Mouse (Mus musculus) 3134 (cell line): Measurements from ENCODE around the gene Agl.
"Not testable (repeated sequence)": the region's sequence is repeated elsewhere in the genome, so short reads cannot be mapped to it uniquely, and the experiment has no call there.

ENCODE experiments used
- DNase-seq: peaks from one replicate; pipeline ENCODE4 v3.0.0-alpha.2; 2011; ENCODE audit warnings: low spot score; ENCODE audit not compliant: insufficient read length; ENCODE audit errors: extremely low read depth

Gene Agl

DNA sequence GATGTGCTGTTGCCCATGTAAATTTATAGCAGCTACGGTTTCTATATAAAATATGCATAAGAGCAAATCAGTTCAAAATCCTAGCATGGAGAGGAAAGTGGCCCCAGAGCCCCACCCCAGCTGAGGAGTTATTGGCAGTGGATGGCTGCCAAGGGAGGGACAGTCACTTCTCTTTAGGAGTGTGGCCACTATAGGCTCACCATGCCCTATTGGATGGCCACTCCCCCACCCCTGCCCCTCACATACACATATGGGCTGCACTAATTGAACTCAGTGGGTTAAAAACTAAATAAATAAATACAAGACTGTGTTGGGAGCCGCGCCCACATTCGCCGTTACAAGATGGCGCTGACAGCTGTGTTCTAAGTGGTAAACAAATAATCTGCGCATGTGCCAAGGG is 9.3 kb upstream of the Agl start:
- no peak for DNase-seq

DNA sequence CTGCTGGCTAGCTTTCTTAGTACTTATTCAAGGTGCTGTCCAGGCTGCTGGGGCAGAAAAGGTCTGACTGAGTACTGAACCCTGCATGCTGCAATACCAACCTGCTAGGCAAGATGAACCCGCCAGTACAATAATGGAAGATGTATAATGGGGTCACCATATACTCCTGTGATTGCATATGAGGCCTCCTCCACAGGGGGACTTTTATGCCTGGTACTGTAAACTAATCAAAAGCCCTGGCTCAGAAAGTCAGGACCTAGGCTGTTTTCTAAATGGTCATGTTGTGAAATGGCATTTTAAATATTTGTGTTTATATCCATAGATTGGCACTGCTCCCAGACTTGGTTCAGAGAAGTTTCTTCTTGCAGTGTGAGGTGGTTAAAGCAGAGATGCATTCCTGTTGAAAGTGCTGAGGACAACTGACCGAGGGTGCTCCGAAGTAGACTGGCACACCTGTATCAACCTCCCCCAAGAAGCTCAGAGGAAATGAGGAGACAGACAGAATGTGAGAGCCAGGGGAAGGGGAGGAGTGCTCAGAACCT is 8.8 kb upstream of the Agl start:
- DNase-seq, result no peak

DNA sequence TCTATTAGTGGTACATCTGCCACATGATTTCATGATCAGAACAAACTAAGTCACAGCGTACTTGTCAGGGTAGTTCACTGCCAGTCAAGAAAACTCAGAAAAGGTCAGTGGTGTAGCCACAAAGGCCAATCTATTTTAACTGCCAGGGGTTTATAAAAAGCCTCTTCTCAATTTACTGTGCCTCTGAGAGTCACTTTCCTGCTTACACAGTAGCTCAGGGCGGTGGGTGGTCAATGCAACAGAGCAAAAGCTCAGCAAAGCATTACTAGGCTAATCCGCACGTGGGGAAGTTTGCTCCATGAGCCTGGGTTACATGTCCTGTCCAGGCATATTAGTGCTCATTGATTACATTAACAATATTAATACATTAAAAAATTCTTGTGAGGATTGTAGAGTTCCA is 8.0 kb upstream of the Agl start:
- no peak for DNase-seq

DNA sequence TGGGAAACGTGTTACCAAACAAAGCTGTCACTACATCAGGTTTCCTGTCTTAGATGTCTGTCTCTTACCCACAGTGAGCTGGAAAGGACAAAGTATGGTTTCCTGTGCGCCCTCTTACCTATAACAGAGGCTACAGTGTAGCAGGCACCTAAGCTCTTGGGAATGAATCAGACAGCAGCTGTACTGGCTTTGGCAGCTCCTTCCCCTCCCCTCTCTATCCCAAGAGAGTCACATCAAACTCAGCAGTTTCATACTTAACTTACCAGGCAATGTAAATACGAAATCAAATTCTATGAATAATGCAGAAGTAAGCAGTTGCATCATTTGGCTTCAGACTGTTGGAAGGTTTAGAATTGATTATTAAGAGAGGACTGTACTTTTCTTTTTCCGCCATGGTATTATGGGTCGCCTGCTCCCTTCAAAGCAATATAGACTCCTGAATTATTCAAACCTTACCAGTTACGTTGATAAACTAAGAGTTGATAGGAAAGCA is 7.4 kb upstream of the Agl start:
- DNase-seq, result no peak

DNA sequence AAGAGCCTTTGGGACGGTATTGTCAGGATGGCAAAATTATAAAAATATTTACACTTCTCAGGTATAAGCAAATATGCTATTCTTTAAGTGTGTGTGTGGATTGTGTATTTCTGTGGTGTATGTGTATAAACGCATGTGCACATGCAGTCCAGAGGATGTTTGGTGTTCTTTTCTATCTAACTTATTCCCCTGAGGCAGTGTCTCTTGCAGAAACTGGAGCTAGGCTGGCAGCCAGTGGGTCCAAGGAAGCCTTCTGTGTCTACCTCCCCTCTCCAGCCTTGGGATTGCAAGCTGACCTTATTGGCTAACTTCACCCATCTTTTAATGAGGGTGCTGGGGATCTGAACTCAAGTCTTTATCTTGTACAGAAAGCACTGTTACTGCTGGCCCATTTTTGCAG is 5.0 kb upstream of the Agl start:
- DNase-seq, result no peak

DNA sequence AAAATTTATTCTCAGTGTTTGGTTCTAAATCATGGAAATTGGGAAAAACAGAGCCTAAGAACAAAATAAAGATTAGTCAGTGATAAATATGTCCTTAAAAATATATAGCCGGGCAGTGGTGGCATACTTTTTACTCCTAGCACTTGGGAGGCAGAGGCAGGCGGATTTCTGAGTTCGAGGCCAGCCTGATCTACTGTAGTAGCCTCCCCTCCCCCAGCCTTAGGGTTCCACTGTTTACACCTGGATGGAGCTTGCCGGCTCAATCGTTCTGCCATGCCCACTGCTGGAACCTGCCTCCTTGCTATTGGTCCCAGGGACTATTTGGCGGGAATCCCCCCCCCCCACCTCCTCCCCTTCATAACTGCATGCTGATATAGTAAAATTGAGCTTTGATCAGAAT is 2.4 kb upstream of the Agl start:
- not testable (repeated sequence) for DNase-seq

DNA sequence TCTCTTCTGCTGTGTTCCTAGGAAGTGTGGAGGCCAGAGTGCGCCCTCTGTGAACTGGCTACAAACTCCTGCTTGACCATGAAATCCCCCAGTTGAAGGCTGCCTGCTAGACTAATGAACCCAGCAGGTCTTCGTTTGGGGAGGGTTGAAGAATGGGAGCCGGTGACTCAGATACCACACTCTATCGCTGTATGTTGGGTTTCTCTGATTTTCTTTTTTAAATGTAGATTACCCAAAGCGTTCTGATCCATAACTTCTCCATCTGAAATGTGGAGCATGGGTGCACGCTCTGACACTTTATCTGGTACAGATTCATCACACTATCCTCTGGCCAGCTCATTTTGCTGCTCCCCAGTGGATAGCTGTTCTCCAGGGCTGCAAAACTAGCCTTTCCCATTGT is 1.3 kb upstream of the Agl start:
- DNase-seq, result no peak

DNA sequence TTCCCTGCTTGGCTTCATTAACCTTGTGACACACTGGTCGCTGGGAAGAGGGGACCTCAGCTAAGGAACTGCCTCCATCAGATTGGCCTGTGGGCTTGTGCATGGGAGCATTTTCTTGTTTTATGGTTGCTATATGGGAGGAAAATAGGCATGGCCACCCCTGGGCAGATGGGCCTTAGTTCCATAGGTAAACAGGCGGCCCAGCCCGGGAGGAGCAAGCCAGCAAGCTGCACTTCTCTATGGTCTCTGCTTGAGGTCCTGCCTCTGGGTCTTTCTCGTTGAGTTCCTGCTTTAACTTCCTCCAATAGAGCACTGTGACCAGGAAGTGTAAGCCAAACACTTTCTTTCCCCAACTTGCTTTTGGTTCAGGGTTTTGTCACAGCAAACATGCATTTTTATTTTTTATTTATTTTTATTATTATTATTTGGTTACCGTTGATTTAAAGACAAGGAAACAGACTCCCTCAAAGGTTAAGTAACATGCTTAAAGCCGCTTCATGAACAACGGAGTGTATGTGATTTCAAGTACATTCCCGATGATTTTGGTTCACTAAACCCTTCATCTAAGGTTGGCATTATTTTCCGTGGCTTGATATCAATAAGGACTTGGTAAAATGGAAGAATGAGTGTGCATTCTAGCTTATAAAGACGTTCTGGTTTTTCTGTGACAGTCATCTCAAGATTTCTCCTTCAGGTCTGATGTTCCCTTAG is 696 bp upstream of the Agl start:
- DNase-seq, result no peak

DNA sequence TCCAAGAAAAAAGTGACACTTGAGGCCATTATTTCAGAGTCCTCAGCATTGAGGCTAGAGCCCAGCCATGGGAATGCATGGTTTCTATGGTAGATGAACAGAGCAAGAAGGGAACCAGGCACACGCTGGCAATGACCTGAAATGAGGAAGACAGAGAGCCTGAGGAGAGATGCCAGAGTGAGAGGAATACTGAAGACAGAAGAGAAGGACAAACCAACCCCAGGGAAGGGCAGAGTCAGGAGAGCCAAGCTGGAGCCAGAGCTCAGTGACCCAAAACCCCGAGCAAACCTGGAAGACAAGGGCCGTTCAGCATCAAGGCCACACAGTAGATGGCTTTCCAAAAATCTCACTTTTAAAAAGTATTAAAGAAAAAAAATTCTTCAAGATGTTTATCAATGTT is 2.1 kb downstream of the Agl start:
- DNase-seq, result no peak

DNA sequence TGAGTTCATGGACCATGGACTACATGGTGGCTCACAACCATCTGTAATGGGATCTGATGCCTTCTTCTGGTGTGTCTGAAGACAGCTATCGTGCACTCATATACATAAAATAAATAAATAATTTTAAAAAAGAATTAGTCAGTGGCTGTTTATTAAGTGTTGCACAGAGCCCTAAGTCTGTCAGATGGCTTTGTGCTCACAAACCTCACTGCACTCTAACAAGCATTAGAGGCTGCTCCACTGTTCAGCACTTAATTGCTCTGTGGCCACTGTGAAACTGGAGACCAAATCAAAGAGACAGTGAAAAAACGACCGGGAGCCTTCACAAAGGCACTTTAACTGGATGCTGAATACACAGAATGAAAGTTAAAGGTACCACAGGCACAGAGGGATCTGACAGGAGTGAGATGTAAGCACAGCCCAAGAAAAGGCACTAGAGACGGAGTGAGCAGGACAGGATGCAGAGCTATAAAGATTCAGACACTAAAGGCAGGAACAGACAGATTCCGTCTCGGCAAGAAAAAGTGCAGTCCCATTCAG is 3.1 kb downstream of the Agl start:
- no peak for DNase-seq

DNA sequence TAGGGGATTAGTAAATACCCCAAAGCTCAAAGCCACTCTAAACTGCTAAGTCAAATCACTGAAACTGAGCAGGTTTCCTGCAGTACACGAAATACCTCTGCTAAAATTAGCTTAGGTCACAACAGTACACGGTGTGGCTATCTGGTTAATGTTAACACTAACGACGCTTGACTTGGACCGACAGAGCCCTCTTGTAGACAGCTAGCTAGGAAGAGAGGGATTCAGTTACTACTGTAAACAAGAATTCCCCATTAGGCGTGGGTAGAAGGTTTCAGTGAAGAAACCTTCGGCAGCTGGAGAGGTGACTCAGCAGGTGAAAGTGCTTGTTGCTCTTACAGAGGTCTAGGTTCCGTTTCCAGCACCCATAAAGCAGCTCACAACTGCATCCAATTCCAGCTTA is 6.2 kb downstream of the Agl start:
- no peak for DNase-seq

DNA sequence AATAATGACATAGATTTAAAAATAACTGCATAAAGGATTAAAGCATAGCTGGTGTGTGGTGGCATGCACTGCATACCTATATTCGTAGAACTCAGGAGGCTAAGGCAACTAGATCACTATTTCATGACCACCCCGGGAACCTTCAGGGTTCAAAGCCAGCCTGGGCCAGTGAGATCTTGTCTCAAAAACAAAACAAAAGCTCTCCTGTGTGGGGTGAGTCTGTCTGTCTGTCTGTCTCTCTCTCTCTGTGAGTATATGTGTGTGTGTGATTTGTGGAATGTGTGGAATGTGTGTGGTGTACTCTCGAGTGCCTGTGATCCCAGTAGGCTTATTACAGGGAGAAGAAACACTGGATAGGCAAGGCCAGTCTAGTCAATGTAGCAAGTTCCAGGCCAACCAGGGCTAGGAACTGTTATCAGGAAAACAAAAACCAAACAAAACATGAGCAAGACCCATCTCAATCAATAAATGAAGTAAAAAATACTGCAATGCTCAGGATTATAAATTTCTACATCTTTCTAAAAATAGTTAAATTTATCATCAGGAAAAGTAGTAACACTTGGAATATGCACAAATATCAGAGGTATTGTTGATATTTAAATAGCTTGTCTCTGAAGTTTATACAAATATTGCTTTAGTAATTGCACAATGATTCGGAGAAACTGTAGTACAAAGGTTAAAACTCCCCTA is 9.0 kb downstream of the Agl start:
- DNase-seq, result peak; percentile 50

DNA sequence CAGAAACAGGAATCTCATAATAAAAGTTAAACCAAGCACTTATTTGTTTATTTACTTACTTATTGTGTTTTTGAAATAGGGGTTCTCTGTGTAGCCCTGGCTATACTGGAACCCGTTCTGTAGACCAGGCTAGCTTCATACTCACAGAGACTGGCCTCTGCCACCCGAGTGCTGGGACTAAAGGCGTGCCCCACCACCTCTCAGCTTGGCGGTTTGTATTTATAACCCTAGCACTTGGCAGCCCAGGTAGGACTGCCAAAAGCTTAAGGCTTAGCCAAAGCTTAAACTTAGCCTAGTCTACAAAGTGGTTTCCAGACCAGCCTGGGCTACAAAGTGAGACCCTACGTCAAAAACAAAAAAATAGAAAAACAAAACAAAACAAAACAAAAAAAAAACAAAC is 19.1 kb downstream of the Agl start:
- DNase-seq, result no peak

DNA sequence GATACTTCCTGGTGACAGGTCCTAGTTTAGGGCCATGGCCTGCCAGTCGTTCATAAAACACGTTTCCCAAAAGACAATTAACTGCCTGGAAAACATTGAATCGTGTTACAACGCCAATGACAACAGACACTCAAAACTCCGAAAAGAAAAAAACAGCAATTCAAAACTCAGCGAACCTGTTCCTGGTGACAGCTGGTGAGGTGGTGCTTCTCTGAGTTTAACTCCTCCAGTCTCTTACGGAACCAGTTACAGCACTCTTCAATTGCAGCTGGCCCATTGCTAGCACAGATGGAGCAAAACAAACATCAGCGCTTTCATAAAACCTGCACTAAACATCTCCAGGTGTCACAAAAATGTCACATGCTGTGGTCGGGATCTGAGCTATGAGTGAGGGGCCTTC is 21.4 kb downstream of the Agl start:
- no peak for DNase-seq

DNA sequence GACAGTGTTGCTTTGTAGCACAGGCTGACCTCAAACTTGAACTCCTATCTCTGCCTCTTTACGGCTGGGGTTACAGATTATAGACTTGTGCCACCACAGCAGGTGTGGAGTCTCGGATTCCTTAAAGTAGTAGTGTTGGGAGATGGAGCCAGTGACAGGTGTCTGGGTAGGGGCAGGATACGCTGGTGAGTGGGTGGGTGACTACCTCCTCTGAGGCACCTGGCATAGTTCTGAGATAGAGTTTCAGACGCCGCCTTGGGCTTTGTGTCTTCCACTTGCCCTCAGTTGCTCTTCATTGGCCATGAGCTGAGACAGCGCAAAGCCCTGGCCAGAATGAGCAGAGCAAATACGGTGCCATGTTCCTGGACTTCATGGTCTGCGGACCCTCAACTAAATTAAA is 22.1 kb downstream of the Agl start:
- DNase-seq, result no peak

DNA sequence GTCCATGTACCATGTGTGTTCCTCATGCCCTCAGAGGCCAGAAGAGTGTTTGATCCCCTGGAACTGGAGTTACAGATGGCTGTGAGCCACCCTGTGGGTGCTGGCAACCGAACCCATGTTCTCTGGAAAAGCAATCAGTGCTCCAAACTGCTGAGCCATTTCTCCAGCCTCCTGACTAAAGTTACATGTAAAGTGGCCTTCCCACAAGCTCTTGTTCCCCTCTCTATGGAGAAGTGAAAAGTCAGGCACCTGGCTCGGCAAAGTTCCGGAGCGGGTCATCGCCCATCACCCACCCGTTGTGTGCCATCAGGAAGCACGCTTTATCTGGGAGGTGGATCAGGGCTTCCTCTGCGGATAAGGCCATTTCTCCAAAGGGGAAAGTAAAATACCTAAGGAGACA is 23.2 kb downstream of the Agl start:
- DNase-seq, result no peak

DNA sequence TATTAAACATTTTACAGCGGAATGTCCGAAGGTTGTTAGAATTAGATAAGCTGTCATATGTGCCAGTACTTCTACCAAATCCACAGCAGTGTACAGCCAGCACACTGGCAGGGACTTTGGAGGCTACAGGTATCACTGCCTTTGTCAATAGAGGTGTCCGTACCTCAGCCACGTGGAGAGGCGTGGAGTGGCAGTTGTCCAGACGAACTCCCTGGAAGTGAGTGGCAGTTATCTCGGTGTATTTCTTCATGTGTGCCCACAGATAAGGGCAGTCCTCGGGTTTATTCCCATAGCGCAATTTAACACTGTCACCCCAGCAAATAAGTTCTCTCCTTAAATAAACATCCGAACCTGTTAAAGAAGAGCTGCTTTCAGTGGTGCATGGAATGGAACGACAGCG is 23.7 kb downstream of the Agl start:
- no peak for DNase-seq

DNA sequence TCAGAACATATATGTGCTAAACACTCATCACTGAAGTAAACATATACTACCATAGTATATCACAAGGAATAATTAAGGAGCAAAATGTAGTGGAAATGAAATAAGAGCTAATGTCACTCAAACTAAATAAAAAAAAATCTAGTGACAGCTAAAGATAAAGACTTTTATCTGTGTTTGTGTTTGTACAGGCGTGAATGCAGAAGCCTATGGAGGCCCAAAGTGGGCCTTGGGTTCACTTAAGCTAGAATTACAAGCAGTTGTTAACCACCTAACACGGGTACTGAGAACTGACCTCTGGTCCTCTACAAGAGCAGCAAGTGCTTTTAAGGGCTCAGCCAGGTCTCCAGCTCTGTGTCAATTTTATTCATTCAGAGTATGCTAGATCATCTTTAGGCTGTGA is 31.0 kb downstream of the Agl start:
- DNase-seq, result no peak

DNA sequence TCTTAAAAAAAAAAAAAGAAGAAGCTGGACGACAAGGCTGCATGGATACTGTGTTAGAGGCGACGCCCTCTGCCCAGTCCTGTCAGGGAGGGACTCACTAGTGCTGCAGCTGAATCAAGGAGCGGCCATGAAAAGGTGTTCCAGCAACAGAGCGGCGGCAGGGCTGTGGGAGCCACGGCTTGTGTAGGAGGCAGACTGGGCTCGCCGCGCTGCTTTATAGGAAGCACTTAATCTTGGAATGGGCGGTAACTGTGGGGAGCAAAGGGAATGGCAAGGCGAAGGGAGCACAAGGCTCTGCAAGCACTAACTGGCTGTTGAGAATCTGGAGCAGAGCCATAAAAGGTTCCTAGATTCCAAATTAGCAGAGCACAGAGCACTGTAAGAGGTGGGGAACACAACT is 34.1 kb downstream of the Agl start:
- no peak for DNase-seq

DNA sequence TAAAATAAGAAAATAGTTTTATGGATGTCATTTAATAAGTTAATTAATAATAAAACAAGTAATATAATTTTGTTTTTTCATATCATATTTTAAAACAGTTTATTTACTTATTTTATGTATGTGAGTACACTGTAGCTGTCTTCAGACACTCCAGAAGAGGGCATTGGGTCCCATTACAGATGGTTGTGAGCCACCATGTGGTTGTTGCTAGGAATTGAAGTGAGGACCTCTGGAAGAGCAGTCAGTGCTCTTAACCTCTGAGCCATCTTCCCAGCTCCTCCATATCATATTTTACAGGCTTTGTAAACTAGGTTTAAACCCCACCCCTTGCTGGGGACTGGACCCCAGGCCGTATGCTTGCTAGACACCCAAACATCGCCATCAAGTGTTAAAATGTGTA is 36.4 kb downstream of the Agl start:
- no peak for DNase-seq

DNA sequence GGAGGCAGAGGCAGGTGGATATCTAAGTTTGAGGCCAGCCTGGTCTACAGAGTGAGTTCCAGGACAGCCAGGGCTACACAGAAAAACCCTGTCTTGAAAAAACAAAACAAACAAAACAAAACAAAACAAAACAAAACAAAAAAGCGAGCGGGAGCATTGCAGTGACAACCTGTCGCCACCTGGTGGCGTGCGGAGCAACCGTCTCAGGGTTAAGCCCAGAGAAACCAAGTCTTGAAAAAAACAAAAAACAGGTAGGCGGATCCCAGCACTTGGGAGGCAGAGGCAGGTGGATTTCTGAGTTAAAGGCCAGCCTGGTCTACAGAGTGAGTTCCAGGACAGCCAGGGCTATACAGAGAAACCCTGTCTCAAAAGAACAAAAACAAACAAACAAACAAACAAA is 41.0 kb downstream of the Agl start:
- DNase-seq, result peak; percentile 35

DNA sequence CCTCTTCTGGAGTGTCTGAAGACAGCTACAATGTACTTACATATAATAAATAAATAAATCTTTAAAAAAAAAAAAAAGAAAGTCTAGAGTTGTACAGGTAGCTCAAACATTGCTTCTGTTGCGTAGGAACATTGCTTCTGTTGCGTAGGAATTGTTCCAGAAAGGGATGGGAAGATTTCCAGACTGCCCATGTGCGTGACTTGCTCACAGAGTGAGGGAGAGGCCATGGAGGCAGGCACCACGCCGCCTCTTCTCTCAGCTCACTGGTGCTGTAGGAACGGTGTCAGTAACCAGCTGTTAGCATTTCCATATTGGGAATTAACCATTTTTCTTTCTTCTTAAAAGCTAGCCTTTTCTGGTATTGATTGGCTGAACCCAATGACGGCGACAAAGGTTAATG is 55.1 kb downstream of the Agl start:
- no peak for DNase-seq
